Mouse (Mus musculus) forebrain, embryonic 16.5 days (tissue): ENCODE results near the gene Dock3. TPM values are rescaled to one million over a fixed set of nuclear protein-coding genes. Genes with fewer than 3 reads are reported as not detected.

ENCODE experiments used
- ATAC-seq: fragments of 200-750 bp; cut with Nextera tagmentation; 2 replicates; pipeline ENCODE4 v1.8.0; 2017; ENCODE audit warnings: mild to moderate bottlenecking, moderate library complexity
- H3K27ac ChIP-seq: fragments of 300-500 bp; sonication (generic); 2 replicates; pipeline ENCODE4 v1.5.1; 2014; ENCODE audit warnings: low read length, control low read depth
- H3K27me3 ChIP-seq: fragments of 300-500 bp; sonication (generic); replicated peaks from 2 replicates; pipeline ENCODE4 v1.6.1; 2014; ENCODE audit warnings: low read length; ENCODE audit not compliant: control insufficient read depth, insufficient read depth
- H3K36me3 ChIP-seq: fragments of 300-500 bp; sonication (generic); 2 replicates; pipeline ENCODE4 v1.6.1; 2014; ENCODE audit not compliant: control insufficient read depth, insufficient read depth
- H3K4me1 ChIP-seq: fragments of 300-500 bp; sonication (generic); replicated peaks from 2 replicates; pipeline ENCODE4 v1.6.1; 2014; ENCODE audit warnings: low read length; ENCODE audit not compliant: control insufficient read depth, insufficient read depth
- H3K4me2 ChIP-seq: fragments of 300-500 bp; sonication (generic); 2 replicates; pipeline ENCODE4 v1.6.1; 2014; ENCODE audit warnings: mild to moderate bottlenecking, low read length, control low read depth
- H3K4me3 ChIP-seq: fragments of 300-500 bp; sonication (generic); replicated peaks from 2 replicates; pipeline ENCODE4 v1.5.1; 2014; ENCODE audit warnings: mild to moderate bottlenecking, low read length, control low read depth
- H3K9ac ChIP-seq: fragments of 300-500 bp; sonication (generic); replicated peaks from 2 replicates; pipeline ENCODE4 v1.6.1; 2014; ENCODE audit warnings: low read depth, low read length, control low read depth
- H3K9me3 ChIP-seq: fragments of 300-500 bp; sonication (generic); 2 replicates; pipeline ENCODE4 v1.6.1; 2016; ENCODE audit warnings: low read length; ENCODE audit not compliant: control insufficient read depth
- WGBS: fragments of 180-500 bp; shearing (Covaris S2); extraction: QIAGEN DNeasy Blood & Tissue Kit; methylation state at CpG from one replicate; pipeline ENCODE4 v1.1.7; 2014; 5-methylcytosine and 5-hydroxymethylcytosine counted together
- polyA plus RNA-seq: library from polyadenylated mRNA; unstranded; fragments of >200 nt; fragmentation: Nextera tagmentation; extraction: Ambion mirVana; gene quantifications from 2 replicates; pipeline ENCODE4 v1.2.1, GENCODE M21; 2015

Gene Dock3
- polyA plus RNA-seq, 1 experiment from 2014 or later: 23.2 TPM

DNA sequence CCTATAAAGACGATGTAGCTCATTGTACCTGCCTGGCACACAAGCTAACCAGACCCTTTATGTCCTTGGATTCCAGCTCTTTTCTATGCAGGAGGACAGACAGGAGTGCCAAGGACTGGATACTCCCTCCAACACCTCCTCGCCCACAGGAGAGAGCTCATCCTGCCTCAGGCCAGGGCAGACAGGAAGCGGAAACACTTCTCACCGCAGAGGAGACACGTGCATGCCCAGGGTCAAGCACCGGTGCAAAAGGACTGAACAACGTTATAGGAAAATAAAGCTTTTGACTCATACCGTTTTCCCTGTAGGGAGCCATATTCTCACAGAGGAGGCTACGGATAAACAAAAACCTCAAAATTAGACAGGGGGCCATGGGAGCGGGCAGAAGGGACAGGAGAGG is 41.5 kb upstream of the Dock3 start:
- no peaks in the 10 kb centered on the region for H3K36me3 ChIP-seq
- H3K27me3 ChIP-seq: peaks cover 3% of the 10 kb centered on the region; the same call in 1 of the 2 replicates
- no peak overlapping the region for H3K27ac ChIP-seq
- H3K4me2 ChIP-seq: no peak overlapping the region
- no peaks in the 10 kb centered on the region for H3K4me1 ChIP-seq
- H3K9ac ChIP-seq: no peak overlapping the region
- 78% methylated on average over 10 of the region's 10 CpGs for WGBS
- no peak overlapping the region for H3K4me3 ChIP-seq
- ATAC-seq: no peak
- H3K9me3 ChIP-seq: no peaks in the 10 kb centered on the region

DNA sequence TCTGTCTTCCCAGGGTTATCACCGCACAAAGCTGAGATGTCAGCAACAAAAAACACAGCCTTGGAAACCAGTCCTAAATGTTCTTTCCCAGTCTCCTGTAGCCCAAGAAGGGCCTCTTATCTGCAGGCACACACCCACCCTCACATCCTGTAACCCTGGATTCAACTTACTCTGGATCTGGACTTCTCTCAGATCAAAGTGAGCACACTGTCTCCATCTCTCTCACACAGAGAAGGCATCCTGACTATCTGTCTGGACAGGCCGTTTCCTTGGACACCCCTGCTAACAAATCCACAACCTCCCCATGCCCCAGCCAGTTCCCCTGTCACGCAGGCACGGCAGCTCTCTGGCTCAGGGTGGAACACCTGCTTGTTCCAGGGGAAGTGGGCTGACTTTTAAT is 40.6 kb upstream of the Dock3 start:
- Histone ChIP-seq H3K4me3 (no peak overlapping the region), H3K4me1 (no peaks in the 10 kb centered on the region), H3K9me3 (no peaks in the 10 kb centered on the region), H3K9ac (no peak overlapping the region), H3K27me3 (peaks cover 3% of the 10 kb centered on the region; the same call in 1 of the 2 replicates), H3K36me3 (no peaks in the 10 kb centered on the region), H3K4me2 (no peak overlapping the region), H3K27ac (no peak overlapping the region)
- WGBS: 90% methylated on average over 4 of the region's 4 CpGs
- no peak for ATAC-seq

DNA sequence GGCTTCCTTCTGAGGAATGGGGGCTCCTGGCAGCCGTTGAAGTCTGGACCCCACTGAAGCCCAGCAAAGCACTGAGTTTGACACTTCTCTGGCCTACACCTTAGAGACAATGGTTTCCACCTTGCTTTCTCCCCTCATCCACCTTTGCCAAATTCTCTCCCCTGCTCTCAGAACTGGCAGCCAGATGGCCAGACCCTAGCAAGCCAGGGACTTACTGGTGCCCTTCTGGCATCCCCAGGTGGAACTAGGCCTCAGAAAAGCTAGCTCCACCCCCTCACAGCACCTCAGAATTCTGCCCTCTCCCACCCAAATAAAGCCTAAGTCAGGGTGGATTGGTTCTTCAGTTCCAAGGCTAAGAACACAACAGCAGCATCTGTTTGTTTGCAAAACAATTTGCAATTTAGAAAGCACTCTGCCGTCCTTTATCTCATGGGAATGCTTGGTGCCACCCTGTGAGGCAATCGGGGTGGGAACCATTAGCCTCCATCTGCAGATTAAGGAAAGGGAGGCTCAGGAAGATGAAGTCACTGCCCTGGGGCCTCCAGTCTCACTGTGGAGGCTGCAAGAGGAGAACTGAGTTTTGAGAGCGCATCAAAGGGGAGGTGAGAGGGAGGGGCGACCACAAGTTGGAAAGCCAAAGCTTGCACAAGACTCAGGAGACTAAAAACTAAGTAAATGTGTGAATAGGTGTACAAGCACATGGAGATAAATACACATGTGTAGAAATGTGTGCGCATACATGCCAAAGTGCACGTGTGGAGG is 39.6 kb upstream of the Dock3 start:
- no peak for ATAC-seq
- Histone ChIP-seq H3K9me3 (no peaks in the 10 kb centered on the region), H3K27ac (no peak overlapping the region), H3K36me3 (no peaks in the 10 kb centered on the region), H3K4me1 (no peaks in the 10 kb centered on the region), H3K4me2 (no peak overlapping the region), H3K4me3 (no peak overlapping the region), H3K27me3 (peaks cover 3% of the 10 kb centered on the region; the same call in 1 of the 2 replicates), H3K9ac (no peak overlapping the region)
- 74% methylated on average over 7 of the region's 7 CpGs for WGBS

DNA sequence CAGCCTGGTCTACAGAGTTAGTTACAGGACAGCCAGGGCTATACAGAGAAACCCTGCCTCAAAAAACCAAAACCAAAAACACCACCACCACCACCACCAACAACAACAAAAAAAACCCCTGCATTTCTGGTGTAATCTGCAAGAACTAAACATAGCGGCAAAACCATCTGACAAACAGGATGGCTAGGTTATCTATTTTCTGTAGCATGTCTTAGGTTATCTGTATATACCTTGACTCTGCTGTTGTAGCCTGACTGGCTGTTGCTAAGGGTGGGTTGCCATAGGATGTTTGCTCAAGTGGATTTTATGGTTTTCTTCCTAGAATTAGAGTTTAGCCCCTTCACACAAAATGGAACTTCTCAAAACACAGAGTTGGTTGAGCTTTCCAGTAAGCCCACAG is 38.1 kb upstream of the Dock3 start:
- Histone ChIP-seq H3K9ac (no peak overlapping the region), H3K4me3 (no peak overlapping the region), H3K4me1 (no peaks in the 10 kb centered on the region), H3K27ac (no peak overlapping the region), H3K4me2 (no peak overlapping the region), H3K36me3 (no peaks in the 10 kb centered on the region), H3K9me3 (no peaks in the 10 kb centered on the region), H3K27me3 (no peaks in the 10 kb centered on the region)
- WGBS: 97% methylated on average over 1 of the region's 1 CpGs
- no peak for ATAC-seq

DNA sequence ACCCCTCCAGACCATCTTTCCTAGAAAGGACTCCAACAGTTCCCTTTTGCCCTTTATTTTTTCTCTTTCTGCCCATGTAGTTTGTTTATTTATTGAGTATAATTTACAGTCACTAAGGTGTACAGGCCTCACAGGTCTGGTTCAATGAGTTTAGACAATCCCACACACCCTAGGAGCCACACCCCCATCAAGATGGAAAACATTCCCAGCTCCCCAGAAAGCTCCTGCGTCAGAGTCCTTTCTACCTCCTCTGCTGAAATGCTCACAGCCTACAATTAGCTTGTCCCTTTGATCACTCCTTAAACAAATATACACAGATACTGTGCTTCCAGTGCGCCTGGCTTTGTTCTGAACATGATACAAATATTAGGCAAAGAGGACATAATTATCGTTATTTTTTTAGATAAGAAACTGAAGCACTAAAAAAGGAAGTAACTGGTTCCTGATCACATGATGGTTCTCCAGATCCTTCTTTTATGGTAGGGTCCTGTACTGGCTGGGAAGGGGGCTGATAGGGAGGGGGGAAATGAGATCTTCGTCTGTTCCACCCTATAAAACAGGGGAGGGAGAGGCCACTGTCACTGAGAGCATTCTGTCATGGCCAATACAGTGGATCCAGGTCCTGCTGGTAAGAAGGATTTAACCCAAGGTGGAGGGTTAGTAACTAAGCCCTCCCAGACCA is 36.2 kb upstream of the Dock3 start:
- 51% methylated on average over 4 of the region's 4 CpGs for WGBS
- no peaks in the 10 kb centered on the region for H3K4me1 ChIP-seq
- H3K27me3 ChIP-seq: no peaks in the 10 kb centered on the region
- H3K9me3 ChIP-seq: no peaks in the 10 kb centered on the region
- H3K4me2 ChIP-seq: no peak overlapping the region
- ATAC-seq: no peak
- no peak overlapping the region for H3K9ac ChIP-seq
- H3K27ac ChIP-seq: no peak overlapping the region
- no peaks in the 10 kb centered on the region for H3K36me3 ChIP-seq
- no peak overlapping the region for H3K4me3 ChIP-seq

DNA sequence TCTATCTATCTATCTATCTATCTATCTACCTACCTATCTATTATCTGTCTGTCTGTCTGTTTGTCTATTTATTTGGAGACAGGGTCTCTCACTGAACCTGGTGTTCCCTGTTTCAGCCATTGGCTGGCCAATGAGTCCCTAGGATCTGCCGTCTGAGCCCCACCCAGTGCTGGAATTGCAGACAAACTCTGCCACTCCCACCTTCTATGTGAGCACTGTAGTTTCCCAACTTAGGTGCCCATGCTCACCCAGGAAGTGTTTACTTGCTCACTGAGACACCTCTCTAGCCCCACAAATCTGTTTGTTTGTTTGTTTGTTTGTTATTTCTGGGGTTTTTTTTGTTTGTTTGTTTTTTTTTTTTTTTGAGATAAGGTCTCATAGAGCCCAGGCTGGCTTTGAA is 35.3 kb upstream of the Dock3 start:
- Histone ChIP-seq H3K36me3 (no peaks in the 10 kb centered on the region), H3K9me3 (no peaks in the 10 kb centered on the region), H3K27me3 (no peaks in the 10 kb centered on the region), H3K27ac (no peak overlapping the region), H3K4me1 (no peaks in the 10 kb centered on the region), H3K4me2 (no peak overlapping the region), H3K9ac (no peak overlapping the region), H3K4me3 (no peak overlapping the region)
- ATAC-seq: no peak
- WGBS: 87% methylated on average over 1 of the region's 1 CpGs

DNA sequence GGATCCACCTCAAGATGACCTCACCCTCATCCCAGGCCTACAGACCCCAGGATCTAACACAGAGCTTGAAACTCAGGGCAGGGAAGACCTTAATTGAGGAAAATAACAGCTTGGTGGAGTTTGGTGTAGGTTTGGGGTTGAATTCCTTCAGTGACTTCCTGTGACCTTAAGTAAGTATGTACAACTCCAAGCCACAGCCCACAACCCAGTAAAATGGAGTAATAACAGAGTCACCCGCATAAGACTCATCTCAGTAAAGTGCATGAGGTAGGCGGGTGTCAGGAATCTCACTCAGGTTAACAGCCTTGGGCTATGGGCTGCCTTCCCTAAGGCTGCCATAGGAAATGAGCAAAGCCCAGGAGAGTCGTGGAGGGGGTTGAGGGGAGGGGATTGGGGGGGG is 33.0 kb upstream of the Dock3 start:
- no peak overlapping the region for H3K4me2 ChIP-seq
- no peak overlapping the region for H3K9ac ChIP-seq
- WGBS: 72% methylated on average over 3 of the region's 3 CpGs
- H3K27me3 ChIP-seq: no peaks in the 10 kb centered on the region
- no peaks in the 10 kb centered on the region for H3K9me3 ChIP-seq
- ATAC-seq: no peak
- H3K4me1 ChIP-seq: peaks cover 10% of the 10 kb centered on the region
- no peak overlapping the region for H3K4me3 ChIP-seq
- H3K36me3 ChIP-seq: no peaks in the 10 kb centered on the region
- H3K27ac ChIP-seq: no peak overlapping the region

DNA sequence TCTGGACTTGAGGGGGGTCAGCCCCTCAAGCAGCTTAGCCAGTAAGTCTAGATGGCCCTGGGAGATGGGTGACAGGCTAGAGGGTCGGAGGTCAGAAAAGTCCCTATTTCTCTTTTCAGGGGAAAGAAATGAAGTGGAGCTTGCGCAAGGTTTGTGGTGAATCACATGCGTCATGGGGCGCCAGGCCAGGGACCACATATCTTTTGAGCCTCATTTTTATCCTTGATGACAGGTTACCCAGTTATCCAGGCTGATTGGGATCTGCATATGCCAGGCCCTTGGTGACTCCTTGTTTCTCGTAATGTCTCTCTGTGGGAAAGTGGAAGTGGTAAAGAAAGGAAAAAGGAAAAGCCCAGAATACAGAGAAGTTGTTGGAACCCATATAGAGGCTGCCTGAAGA is 32.2 kb upstream of the Dock3 start:
- Histone ChIP-seq H3K4me2 (no peak overlapping the region), H3K4me3 (no peak overlapping the region), H3K9me3 (no peaks in the 10 kb centered on the region), H3K4me1 (peaks cover 14% of the 10 kb centered on the region), H3K9ac (no peak overlapping the region), H3K36me3 (no peaks in the 10 kb centered on the region), H3K27ac (no peak overlapping the region), H3K27me3 (no peaks in the 10 kb centered on the region)
- 93% methylated on average over 5 of the region's 5 CpGs for WGBS
- no peak for ATAC-seq

DNA sequence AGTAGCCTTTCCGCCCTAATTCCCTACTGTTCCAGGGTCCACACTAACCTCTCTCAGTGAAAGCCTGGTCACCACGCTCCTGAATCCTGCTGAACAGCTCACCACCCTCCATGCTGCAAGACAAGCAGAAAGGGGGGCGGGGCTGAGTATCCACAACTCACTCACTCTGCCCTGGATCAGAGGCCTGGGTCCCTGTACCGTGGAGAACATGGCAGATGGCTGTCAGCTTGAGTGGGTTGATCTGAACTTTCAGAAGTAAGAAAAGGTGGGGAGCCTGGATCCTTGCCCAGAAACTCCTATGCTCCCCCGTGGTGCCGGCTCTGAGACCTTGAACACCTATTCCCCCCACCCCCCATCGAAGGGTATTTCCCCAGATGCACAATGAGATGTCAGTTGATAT is 30.7 kb upstream of the Dock3 start:
- no peak for ATAC-seq
- H3K27ac ChIP-seq: no peak overlapping the region
- no peaks in the 10 kb centered on the region for H3K27me3 ChIP-seq
- H3K4me3 ChIP-seq: no peak overlapping the region
- 73% methylated on average over 7 of the region's 7 CpGs for WGBS
- H3K4me1 ChIP-seq: peaks cover 14% of the 10 kb centered on the region
- H3K9ac ChIP-seq: no peak overlapping the region
- H3K36me3 ChIP-seq: no peaks in the 10 kb centered on the region
- H3K4me2 ChIP-seq: no peak overlapping the region
- no peaks in the 10 kb centered on the region for H3K9me3 ChIP-seq
